Mouse (Mus musculus): ENCODE measurements around the gene Rhox4a2. TPM values are rescaled to one million over a fixed set of nuclear protein-coding genes. Genes with fewer than 3 reads are reported as not detected.

Rhox4a2 gene
- not detected in 2 replicates for polyA plus RNA-seq (2012; ENCODE audit: low replicate concordance)

DNA sequence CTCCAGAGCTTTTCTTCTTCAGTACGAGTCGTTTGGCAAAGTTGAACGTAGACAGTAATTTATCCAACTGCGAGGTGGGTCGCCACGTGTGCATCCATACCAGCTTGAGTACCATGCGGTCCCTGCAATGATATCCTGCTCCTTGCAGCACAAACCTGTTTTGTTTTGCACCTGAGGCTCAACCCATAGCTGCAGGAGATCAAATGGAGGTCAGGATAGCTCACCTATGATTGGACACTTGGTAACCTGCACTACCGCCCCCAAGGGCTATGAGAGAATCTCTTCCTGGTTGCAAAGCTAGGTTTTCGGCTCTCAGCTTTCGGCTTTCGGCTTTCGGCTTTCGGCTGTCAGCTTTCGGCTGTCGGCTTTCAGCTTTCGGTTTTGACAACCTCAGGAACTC, at the start of gene Rhox4a2:
TSS of gene Rhox4a2 (plus strand) at position 301 of the 400 bp plus-strand sequence.

DNA sequence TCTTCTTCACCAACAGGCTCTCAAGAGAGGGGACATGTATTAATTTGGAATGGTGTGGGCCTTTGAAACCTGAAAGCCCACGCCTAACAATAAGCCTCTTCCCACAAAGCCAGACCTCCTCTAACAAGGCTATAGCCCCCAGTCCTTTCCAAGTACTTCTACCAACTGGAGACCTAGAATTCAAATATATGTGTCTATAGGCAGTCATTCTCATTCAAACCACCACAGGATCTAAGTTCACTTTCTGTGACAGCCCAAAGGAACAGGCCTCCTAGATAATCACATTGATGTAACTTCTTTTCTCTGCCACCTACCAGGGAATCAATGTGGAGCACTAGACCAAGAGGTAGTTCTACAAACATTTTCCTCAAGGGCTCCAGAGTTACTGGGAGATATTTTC, 10.9 kb upstream of the Rhox4a2 start, which contains the start of gene Rhox3a2:
TSS of gene Rhox3a2 (plus strand) at position 301 of the 400 bp plus-strand sequence.

DNA sequence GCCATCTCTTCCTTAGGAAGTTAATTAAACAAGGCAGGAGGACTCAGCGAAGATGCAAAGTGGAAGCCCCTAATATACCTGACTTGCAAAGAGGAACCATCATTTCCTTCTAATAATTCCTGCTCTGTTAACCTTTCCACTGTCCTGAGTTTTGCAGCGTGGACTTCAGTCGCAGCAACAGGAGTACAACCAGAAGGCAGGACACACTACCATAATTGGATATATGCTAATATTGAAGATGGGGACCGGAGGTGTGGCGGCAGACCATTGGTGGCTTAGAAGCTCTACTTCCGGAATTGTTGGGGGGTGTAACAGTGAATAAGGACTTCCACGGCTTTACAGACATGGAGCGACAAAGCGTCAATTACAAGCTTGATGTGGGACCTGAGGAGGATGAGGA, 21.1 kb downstream of the Rhox4a2 start, which contains the start of gene Rhox2b:
TSS of gene Rhox2b (plus strand) at position 301 of the 400 bp plus-strand sequence.

DNA sequence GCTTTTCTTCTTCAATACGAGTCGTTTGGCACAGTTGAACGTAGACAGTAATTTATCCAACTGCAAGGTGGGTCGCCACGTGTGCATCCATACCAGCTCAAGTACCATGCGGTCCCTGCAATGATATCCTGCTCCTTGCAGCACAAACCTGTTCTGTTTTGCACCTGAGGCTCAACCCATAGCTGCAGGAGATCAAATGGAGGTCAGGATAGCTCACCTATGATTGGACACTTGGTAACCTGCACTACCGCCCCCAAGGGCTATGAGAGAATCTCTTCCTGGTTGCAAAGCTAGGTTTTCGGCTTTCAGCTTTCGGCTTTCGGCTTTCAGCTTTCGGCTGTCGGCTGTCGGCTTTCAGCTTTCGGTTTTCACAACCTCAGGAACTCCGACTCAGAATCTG, 41.5 kb downstream of the Rhox4a2 start, which contains the start of gene Rhox4b:
TSS of gene Rhox4b (plus strand) at position 301 of the 400 bp plus-strand sequence.

Other genes with a start within 250 kb of the Rhox4a2 start
- not detected in 2 replicates for gene Akap14, start 222.0 kb upstream of the Rhox4a2 start, polyA plus RNA-seq (2012; ENCODE audit: low replicate concordance)
- 30.7 and 109 TPM in 2 replicates for gene Ndufa1, start 199.7 kb upstream of the Rhox4a2 start, polyA plus RNA-seq (2012; ENCODE audit: low replicate concordance)
- 1.7 and 2.7 TPM in 2 replicates for gene Rnf113a1, start 199.6 kb upstream of the Rhox4a2 start, polyA plus RNA-seq (2012; ENCODE audit: low replicate concordance)
- gene Gm9, start 179.8 kb upstream of the Rhox4a2 start, polyA plus RNA-seq (2012; ENCODE audit: low replicate concordance): not detected in 2 replicates
- gene Rhox1, start 168.6 kb upstream of the Rhox4a2 start, polyA plus RNA-seq (2012; ENCODE audit: low replicate concordance): not detected in 2 replicates
- gene Rhox2a, start 145.9 kb upstream of the Rhox4a2 start, polyA plus RNA-seq (2012; ENCODE audit: low replicate concordance): not detected in 2 replicates
- gene Rhox3a, start 140.9 kb upstream of the Rhox4a2 start, polyA plus RNA-seq (2012; ENCODE audit: low replicate concordance): not detected in 2 replicates
- gene Rhox4a, start 125.5 kb upstream of the Rhox4a2 start, polyA plus RNA-seq (2012; ENCODE audit: low replicate concordance): not detected in 2 replicates
- gene Rhox3a2, start 10.8 kb upstream of the Rhox4a2 start, polyA plus RNA-seq (2012; ENCODE audit: low replicate concordance): not detected in 2 replicates
- not detected in 2 replicates for gene Rhox2b, start 21.2 kb downstream of the Rhox4a2 start, polyA plus RNA-seq (2012; ENCODE audit: low replicate concordance)
- not detected in 2 replicates for gene Rhox4b, start 41.6 kb downstream of the Rhox4a2 start, polyA plus RNA-seq (2012; ENCODE audit: low replicate concordance)
- gene Rhox2c, start 62.8 kb downstream of the Rhox4a2 start, polyA plus RNA-seq (2012; ENCODE audit: low replicate concordance): not detected in 2 replicates
- gene Rhox3c, start 67.7 kb downstream of the Rhox4a2 start, polyA plus RNA-seq (2012; ENCODE audit: low replicate concordance): not detected in 2 replicates
- gene Rhox4c, start 89.5 kb downstream of the Rhox4a2 start, polyA plus RNA-seq (2012; ENCODE audit: low replicate concordance): not detected in 2 replicates
- not detected in 2 replicates for gene Rhox2d, start 102.6 kb downstream of the Rhox4a2 start, polyA plus RNA-seq (2012; ENCODE audit: low replicate concordance)
- gene Rhox4d, start 123.5 kb downstream of the Rhox4a2 start, polyA plus RNA-seq (2012; ENCODE audit: low replicate concordance): not detected in 2 replicates
- gene Rhox2e, start 139.6 kb downstream of the Rhox4a2 start, polyA plus RNA-seq (2012; ENCODE audit: low replicate concordance): not detected in 2 replicates
- not detected in 2 replicates for gene Rhox3e, start 151.2 kb downstream of the Rhox4a2 start, polyA plus RNA-seq (2012; ENCODE audit: low replicate concordance)
- not detected in 2 replicates for gene Rhox4e, start 166.6 kb downstream of the Rhox4a2 start, polyA plus RNA-seq (2012; ENCODE audit: low replicate concordance)
- not detected in 2 replicates for gene Rhox2f, start 180.6 kb downstream of the Rhox4a2 start, polyA plus RNA-seq (2012; ENCODE audit: low replicate concordance)
- gene Rhox3f, start 190.1 kb downstream of the Rhox4a2 start, polyA plus RNA-seq (2012; ENCODE audit: low replicate concordance): not detected in 2 replicates
- not detected in 2 replicates for gene Rhox4f, start 216.9 kb downstream of the Rhox4a2 start, polyA plus RNA-seq (2012; ENCODE audit: low replicate concordance)
- gene Rhox3g, start 237.8 kb downstream of the Rhox4a2 start, polyA plus RNA-seq (2012; ENCODE audit: low replicate concordance): not detected in 2 replicates

Measured in leukemia stem cell, adult 10-12 weeks (primary cell).